9 mouse cellular contexts compared by ENCODE assay signal in the genomic region with DNA sequence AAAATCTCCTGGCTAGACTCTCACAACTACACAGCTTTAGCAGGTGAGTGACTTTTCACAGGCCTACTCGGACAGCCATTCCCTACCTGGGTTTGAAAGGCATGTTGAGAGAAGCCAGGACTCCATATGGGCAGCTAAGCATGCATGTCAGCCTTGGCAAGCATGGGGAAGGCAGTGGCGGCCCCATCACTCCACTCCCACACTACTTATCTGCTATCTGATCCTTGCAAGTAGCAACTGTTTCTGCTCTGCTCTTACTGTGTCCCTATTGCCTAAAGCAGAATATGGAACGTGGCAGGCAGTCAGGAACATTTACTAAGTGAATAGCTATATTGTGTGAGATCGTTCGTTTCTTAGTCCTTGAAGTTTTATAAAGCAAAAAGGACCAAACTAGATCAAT. TPM values are rescaled to one million over a fixed set of nuclear protein-coding genes. Genes with fewer than 3 reads are reported as not detected.
DNase-seq lines count a peak whose midpoint lies in the region; ATAC-seq lines count a peak whose summit lies in the region.
"Had no signal": no experiment of that assay in that cellular context is flagged by ENCODE, and none has a peak within 500 bp of the region (broad histone marks: within the 10 kb centered on the region; RNA-seq: fewer than 3 reads in every experiment).

No protein-coding gene starts in this region.

- no peaks in the 10 kb centered on the region for H3K4me1 ChIP-seq in hindbrain, embryonic 13.5 days (replicated peaks)
- H3K4me1 ChIP-seq in hindbrain, embryonic 11.5 days (replicated peaks; ENCODE audit: control insufficient read depth, insufficient read depth, low read length): no peaks in the 10 kb centered on the region
- peaks cover 54% of the 10 kb centered on the region for H3K4me1 ChIP-seq in liver, embryonic 13.5 days (replicated peaks)
- H3K4me1 ChIP-seq in midbrain, embryonic 10.5 days: no peaks in the 10 kb centered on the region

- no peak for ATAC-seq in hindbrain, embryonic 13.5 days (ENCODE audit: low FRiP score)
- ATAC-seq in hindbrain, embryonic 11.5 days (ENCODE audit: low FRiP score): no peak
- ATAC-seq in liver, embryonic 13.5 days (ENCODE audit: low read depth): peak; percentile 80

- H3K27me3 ChIP-seq in hindbrain, embryonic 13.5 days: no peaks in the 10 kb centered on the region
- H3K27me3 ChIP-seq in hindbrain, embryonic 11.5 days (ENCODE audit: control insufficient read depth, insufficient read depth, low read length): no peaks in the 10 kb centered on the region
- no peaks in the 10 kb centered on the region for H3K27me3 ChIP-seq in liver, embryonic 13.5 days
- no peaks in the 10 kb centered on the region for H3K27me3 ChIP-seq in midbrain, embryonic 10.5 days (ENCODE audit: low read depth, poor library complexity, severe bottlenecking)

- peak overlapping the region; percentile 44; the same call in 1 of the 2 replicates for H3K27ac ChIP-seq in hindbrain, embryonic 13.5 days
- no peak overlapping the region for H3K27ac ChIP-seq in hindbrain, embryonic 11.5 days (ENCODE audit: low read depth, low read length)
- peak overlapping the region; percentile 85 for H3K27ac ChIP-seq in liver, embryonic 13.5 days
- H3K27ac ChIP-seq in midbrain, embryonic 10.5 days (replicated peaks): no peak overlapping the region

- H3K36me3 ChIP-seq in hindbrain, embryonic 13.5 days: peaks cover 12% of the 10 kb centered on the region; the same call in 1 of the 2 replicates
- H3K36me3 ChIP-seq in hindbrain, embryonic 11.5 days (ENCODE audit: control insufficient read depth, insufficient read depth, low read length): no peaks in the 10 kb centered on the region
- H3K36me3 ChIP-seq in liver, embryonic 13.5 days: peaks cover 11% of the 10 kb centered on the region
- H3K36me3 ChIP-seq in midbrain, embryonic 10.5 days: peaks cover 15% of the 10 kb centered on the region

- 89% methylated on average over 5 of the region's 5 CpGs for WGBS in hindbrain, embryonic 13.5 days
- WGBS in hindbrain, embryonic 11.5 days: 87% methylated on average over 5 of the region's 5 CpGs
- 46% methylated on average over 5 of the region's 5 CpGs for WGBS in liver, embryonic 13.5 days (ENCODE audit: insufficient replicate concordance)
- 83% methylated on average over 5 of the region's 5 CpGs for WGBS in midbrain, embryonic 10.5 days

- DNase-seq in cerebellum, postnatal 10 days: peak; percentile 47 to 60
- DNase-seq in cerebellum, postnatal 4 days (ENCODE audit: low spot score in 2 of 2): no peak
- DNase-seq in hindbrain, embryonic 11.5 days (ENCODE audit: low spot score): no peak
- DNase-seq in brain, adult 2 months (ENCODE audit: low read depth, low spot score): peak; percentile 67
- DNase-seq in liver, embryonic 13.5 days: no peak
- no peak for DNase-seq in midbrain, embryonic 10.5 days (ENCODE audit: low spot score)
- DNase-seq in right cerebral cortex, postnatal 14 days: no peak
- DNase-seq: thymus, adult 2 months had no signal

- no peaks in the 10 kb centered on the region for H3K9me3 ChIP-seq in hindbrain, embryonic 13.5 days
- H3K9me3 ChIP-seq in hindbrain, embryonic 11.5 days (ENCODE audit: control insufficient read depth, low read length): no peaks in the 10 kb centered on the region
- H3K9me3 ChIP-seq in liver, embryonic 13.5 days (replicated peaks): no peaks in the 10 kb centered on the region
- H3K9me3 ChIP-seq in midbrain, embryonic 10.5 days (replicated peaks): no peaks in the 10 kb centered on the region

- H3K4me2 ChIP-seq in hindbrain, embryonic 13.5 days: no peak overlapping the region
- H3K4me2 ChIP-seq in hindbrain, embryonic 11.5 days (replicated peaks; ENCODE audit: low read depth, low read length): no peak overlapping the region
- peak overlapping the region; percentile 47 for H3K4me2 ChIP-seq in liver, embryonic 13.5 days

- H3K4me3 ChIP-seq in hindbrain, embryonic 13.5 days: no peak overlapping the region
- H3K4me3 ChIP-seq in hindbrain, embryonic 11.5 days (ENCODE audit: low read depth, low read length): no peak overlapping the region
- H3K4me3 ChIP-seq in liver, embryonic 13.5 days (replicated peaks): no peak overlapping the region
- H3K4me3 ChIP-seq in midbrain, embryonic 10.5 days: no peak overlapping the region

- no peak overlapping the region for H3K9ac ChIP-seq in hindbrain, embryonic 13.5 days
- no peak overlapping the region for H3K9ac ChIP-seq in hindbrain, embryonic 11.5 days (ENCODE audit: low read depth, low read length)
- peak overlapping the region; percentile 30; the same call in 1 of the 2 replicates for H3K9ac ChIP-seq in liver, embryonic 13.5 days

RNA-seq across cellular contexts. Expression of a gene that starts 10.9 kb away (rescaled TPM):
- 5.7 and 6.2 TPM in 2 replicates for polyA plus RNA-seq in hindbrain, embryonic 13.5 days (2015; fragmentation: Nextera tagmentation; extraction: Ambion mirVana)
- polyA plus RNA-seq in hindbrain, embryonic 11.5 days (2014; fragmentation: Nextera tagmentation; extraction: Ambion mirVana): 15.4 and 16.0 TPM in 2 replicates
- 4.8 and 6.3 TPM in 2 replicates for polyA plus RNA-seq in liver, embryonic 13.5 days (2015; fragmentation: Nextera tagmentation; extraction: Ambion mirVana)
- polyA plus RNA-seq in midbrain, embryonic 10.5 days (2016; fragmentation: Nextera tagmentation; extraction: Ambion mirVana): 7.6 and 9.2 TPM in 2 replicates

Comparison
In these comparisons a context has a peak if more than half of its experiments do, and no peak if none do; other contexts are left out.
1. DNase-seq: peak in cerebellum, postnatal 10 days (2 of 2) and brain, adult 2 months (single experiment); none in cerebellum, postnatal 4 days (0 of 2), hindbrain, embryonic 11.5 days (single experiment), liver, embryonic 13.5 days (single experiment), midbrain, embryonic 10.5 days (single experiment) and right cerebral cortex, postnatal 14 days (single experiment).
2. H3K27ac ChIP-seq: peak in hindbrain, embryonic 13.5 days (single experiment) and liver, embryonic 13.5 days (single experiment); none in hindbrain, embryonic 11.5 days (single experiment) and midbrain, embryonic 10.5 days (single experiment).